Mouse (Mus musculus): ENCODE measurements around the gene Tnnt3.

DNA sequence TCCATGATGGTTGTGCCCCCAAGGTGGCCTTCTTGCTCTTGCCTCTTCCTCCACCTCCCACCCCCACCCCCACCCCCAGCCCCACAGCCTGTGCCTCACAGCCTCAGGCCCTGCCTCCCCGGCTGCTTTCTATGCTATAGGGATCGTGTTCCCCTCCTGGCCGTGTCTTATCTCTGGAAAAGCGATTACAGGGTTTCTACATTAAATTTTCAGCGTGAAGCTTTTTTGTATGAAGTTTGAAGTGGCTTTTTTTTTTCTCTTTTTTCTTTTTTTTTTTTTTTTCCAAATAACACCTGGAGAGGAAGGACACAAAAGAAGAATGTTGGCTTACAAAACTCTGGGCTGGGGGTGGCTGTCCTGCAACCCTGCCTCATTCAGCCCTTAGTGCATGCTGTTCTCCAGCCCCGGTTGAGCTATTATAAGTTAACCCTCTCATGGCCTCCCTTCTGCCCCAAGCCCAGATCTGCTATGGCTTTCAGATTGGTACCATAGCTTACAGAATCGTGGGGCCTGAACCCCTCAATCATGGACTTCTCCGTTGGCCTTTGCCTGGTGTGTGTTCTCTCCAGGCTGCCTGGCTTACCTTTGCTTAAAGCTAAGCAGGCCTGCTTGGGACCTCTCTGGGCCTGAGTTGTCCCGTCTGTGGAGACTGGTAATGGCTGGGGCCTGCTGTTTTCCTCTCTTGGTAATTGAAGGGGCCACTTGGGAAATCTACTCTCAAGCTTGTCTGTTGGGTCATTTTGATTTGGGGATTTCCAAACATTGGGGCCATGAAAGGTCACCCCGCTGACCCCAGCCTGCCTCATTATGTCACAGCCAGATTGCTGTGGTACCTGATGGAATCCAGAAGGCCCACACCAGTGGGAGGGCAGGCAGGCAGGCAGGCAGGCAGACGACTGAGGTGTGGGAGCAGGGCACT, 55.0 kb downstream of the Tnnt3 start:
- TF ChIP-seq POLR2A (IDR thresholded peaks at IDR 0.05; ENCODE audit: borderline replicate concordance, extremely low read depth, insufficient read depth, insufficient read length, poor library complexity, severe bottlenecking): no peak
- no peak for TF ChIP-seq CTCF (IDR thresholded peaks at IDR 0.05; ENCODE audit: borderline replicate concordance, extremely low read depth, insufficient read depth, insufficient read length)
